Mouse (Mus musculus) mesoderm, embryonic 11.5 days (tissue): ENCODE measurements around the gene Lcmt2.

Source experiments
- DNase-seq: peaks from one replicate; pipeline ENCODE4 v3.0.0-alpha.2; 2012; ENCODE audit warnings: low read depth, low spot score

Gene Lcmt2

GRCm38 (mm10) chr2:121119260-121119659, 21.2 kb downstream of the Lcmt2 start:
- no peak for DNase-seq

GRCm38 (mm10) chr2:121115418-121115817, 25.0 kb downstream of the Lcmt2 start:
- DNase-seq, result no peak

GRCm38 (mm10) chr2:121109695-121110094, 30.8 kb downstream of the Lcmt2 start, which contains the start of gene Tgm7:
Gene Tgm7, minus strand, starts transcription at chr2:121109795.
- DNase-seq, result no peak

DNA sequence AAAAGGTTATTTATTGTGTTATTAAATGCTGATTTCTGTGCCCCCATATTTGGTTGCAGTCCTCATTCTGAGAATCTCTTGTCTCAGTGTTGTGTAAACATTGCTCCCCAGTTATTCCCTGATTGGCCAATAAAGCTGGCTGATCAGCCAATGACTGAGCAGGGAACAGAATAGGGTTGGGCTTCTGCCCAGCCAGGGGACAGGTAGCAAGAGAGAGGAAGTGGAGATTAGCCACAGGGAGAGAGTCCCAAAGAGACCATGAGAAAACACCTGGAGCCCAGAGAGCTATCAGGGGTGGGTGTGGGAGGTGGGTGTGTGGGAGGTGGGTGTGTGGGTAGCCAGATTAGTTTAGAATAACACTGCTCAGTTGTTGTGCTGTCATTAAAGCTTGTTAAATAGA, 34.5 kb downstream of the Lcmt2 start:
- no peak for DNase-seq

DNA sequence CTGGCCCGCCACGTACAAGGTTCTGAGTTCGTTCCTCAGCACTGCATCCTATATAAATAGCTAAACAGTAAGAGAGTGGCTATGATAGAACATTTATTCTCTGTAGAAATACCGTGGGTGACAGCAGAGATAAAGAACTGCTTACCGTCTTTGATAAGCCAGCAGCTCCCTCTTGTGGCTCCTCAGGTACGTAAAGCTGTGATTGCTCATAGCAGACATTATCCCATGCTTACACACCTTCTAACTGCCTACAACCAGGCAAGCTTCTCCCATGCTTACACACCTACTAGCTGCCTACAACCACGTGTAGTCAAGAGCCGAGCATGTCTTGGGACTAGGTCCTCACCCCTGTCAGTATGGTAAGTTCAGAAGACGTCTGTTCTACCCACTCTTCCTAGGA, 38.4 kb downstream of the Lcmt2 start:
- DNase-seq, result peak; percentile 80

DNA sequence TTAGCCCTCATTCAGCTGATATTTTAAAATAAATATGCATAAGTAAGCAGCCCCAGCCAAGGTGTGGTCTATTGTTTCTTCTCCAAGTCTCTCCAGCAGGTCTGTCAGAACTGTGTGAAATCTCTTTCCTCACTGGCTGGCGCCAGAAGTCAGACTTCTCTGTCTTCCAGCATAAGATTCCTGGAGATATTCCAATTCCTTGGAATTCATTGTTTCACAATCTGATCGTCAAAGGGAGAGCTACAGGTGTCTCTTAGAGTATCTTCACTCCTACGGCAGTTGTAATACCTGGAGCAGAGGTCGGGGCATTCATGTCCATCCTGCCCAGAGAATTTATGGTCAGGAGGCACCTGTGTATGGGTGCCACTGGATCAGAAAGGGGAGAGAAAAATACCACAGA, 50.7 kb downstream of the Lcmt2 start:
- no peak for DNase-seq

DNA sequence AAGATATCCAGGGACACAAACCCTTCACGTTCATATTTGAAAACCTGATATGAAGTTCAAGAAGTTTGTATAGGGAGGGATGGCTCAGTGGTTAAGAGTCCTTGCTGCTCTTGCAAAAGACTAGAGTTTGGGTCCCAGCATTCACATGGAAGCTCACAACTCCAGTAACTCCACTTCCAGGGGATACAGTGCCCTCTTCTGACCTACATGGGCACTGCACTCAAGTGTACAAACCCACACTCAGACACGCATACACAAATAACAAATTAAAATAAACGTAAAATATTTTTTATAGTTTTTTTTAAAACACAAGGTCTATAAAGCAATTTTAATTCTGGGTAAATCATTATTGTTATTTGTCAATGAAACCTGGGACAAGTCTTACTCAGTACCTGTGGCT, 51.9 kb downstream of the Lcmt2 start:
- no peak for DNase-seq

DNA sequence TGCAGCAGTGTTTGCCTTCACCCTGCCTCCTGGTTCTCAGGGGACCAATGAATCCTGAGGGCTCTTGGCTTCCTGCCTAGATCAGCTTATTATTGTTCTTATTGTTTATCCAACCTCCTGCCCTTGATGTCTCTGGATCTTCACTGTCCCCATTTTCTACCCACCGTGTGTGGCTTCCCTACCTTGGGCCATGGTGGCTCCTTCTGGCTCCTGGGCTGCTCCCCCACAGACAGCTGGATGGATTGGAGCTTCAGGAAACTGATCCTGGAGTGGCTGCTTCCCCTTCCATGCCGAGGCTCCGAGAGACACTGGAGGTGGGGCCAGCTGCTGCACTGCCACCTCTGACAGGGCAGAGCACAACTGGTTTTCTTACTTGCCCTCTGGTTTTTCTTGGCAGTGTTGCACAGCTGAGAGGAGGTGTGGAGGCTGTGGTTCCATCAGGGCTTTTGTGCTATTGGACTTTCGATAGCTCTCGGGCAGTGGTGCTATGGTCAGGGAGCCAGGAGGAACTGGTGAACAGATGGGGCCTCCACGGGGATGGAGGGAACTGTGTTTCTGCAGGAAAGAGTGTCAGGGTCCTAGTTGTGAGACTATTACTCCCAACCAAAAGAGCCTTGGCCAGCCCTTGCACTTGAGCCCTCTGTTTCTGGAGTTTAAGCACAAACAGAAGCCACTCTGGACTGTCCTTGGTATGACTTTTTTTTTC, 54.8 kb downstream of the Lcmt2 start, which contains the start of gene Tgm5:
Gene Tgm5 (minus strand): TSS at position 362 of the 706 bp plus-strand sequence.
- no peak for DNase-seq

DNA sequence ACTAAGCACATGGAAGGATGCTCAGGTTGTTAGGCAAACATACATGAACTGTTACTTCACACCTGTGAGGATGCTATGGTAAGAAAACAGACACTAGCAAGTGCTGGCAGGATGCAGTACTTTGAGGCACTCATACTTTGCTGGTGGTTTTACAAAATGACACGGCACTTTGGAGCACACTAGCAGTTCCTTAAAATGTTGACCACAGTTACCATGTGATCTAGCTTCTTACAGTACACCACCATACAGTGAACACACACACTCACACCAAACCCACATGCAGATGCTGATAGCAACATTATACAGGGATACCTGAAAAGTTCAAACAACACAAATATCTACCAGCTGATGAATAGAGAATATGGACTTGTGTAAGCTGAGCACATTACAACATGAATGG, 57.8 kb downstream of the Lcmt2 start:
- DNase-seq, result no peak
